Mouse (Mus musculus) myocyte (in vitro differentiated cells): ENCODE measurements around the gene Klhl7.
A peak's percentile ranks its signal among the peaks of the same experiment; 100 is the strongest.

Experiments used
- MAX ChIP-seq: IDR thresholded peaks from one replicate; pipeline ENCODE4 v1.6.1; 2011; ENCODE audit warnings: low read depth, mild to moderate bottlenecking, control low read depth
- POLR2A ChIP-seq: IDR thresholded peaks from one replicate; pipeline ENCODE4 v1.6.1; 2011; ENCODE audit warnings: low read depth, mild to moderate bottlenecking, control low read depth, moderate library complexity; ENCODE audit not compliant: insufficient read length
- POLR2AphosphoS2 ChIP-seq: IDR thresholded peaks from one replicate; pipeline ENCODE4 v1.6.1; 2011; ENCODE audit warnings: low read depth, control low read depth; ENCODE audit not compliant: insufficient read length
- SRF ChIP-seq: IDR thresholded peaks from one replicate; pipeline ENCODE4 v1.6.1; 2011; ENCODE audit warnings: low read depth; ENCODE audit not compliant: control insufficient read depth, insufficient read length
- TCF12 ChIP-seq: IDR thresholded peaks from one replicate; pipeline ENCODE4 v1.6.1; 2011; ENCODE audit warnings: mild to moderate bottlenecking, control low read depth; ENCODE audit not compliant: poor library complexity, insufficient read depth, severe bottlenecking

DNA sequence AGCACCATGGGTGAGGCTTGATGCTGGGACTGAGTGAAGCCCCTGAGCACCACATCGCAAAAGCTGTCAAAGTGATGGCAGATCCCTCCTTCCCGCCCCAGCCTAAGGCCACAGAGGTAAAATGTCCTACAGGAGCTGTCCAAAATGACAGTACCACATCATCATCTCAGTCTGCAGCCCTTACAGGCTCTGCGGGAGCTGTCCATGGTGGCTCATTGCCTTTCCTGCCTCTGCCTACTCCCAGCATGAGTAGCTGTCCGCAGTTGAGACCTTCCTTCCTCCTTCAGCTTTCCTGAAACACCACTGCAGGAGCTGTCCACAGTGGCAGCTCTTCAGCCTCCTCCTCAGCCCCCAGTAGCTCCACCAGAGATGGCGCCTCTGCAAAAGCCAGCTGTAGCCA is 9.7 kb downstream of the Klhl7 start:
- no peak for TF ChIP-seq SRF
- TF ChIP-seq POLR2A, result no peak
- peak; percentile 75 for TF ChIP-seq MAX
- no peak for TF ChIP-seq TCF12
- no peak for TF ChIP-seq POLR2AphosphoS2
